Mouse (Mus musculus) lung, embryonic 15.5 days (tissue): ENCODE data around the gene Ric8b. TPM values are rescaled to one million over a fixed set of nuclear protein-coding genes. Genes with fewer than 3 reads are reported as not detected.

Experiments used
- ATAC-seq: fragments of 200-750 bp; cut with Nextera tagmentation; 2 replicates; pipeline ENCODE4 v1.8.0; 2017; ENCODE audit warnings: moderate number of reproducible peaks, borderline replicate concordance; ENCODE audit not compliant: low FRiP score, low TSS enrichment; ENCODE audit errors: extremely low read depth
- H3K27ac ChIP-seq: fragments of 300-500 bp; sonication (generic); 2 replicates; pipeline ENCODE4 v1.5.1; 2015; ENCODE audit warnings: moderate library complexity, mild to moderate bottlenecking, inconsistent platforms
- H3K27me3 ChIP-seq: fragments of 300-500 bp; sonication (generic); 2 replicates; pipeline ENCODE4 v1.6.1; 2015; ENCODE audit warnings: inconsistent platforms
- H3K36me3 ChIP-seq: fragments of 300-500 bp; sonication (generic); 2 replicates; pipeline ENCODE4 v1.6.1; 2015; ENCODE audit warnings: inconsistent platforms
- H3K4me1 ChIP-seq: fragments of 300-500 bp; sonication (generic); 2 replicates; pipeline ENCODE4 v1.6.1; 2015; ENCODE audit warnings: inconsistent platforms
- H3K4me2 ChIP-seq: fragments of 300-500 bp; sonication (generic); 2 replicates; pipeline ENCODE4 v1.6.1; 2015; ENCODE audit warnings: inconsistent platforms, mild to moderate bottlenecking, moderate library complexity
- H3K4me3 ChIP-seq: fragments of 300-500 bp; sonication (generic); 2 replicates; pipeline ENCODE4 v1.5.1; 2015; ENCODE audit warnings: mild to moderate bottlenecking, inconsistent platforms
- H3K9ac ChIP-seq: fragments of 300-500 bp; sonication (generic); 2 replicates; pipeline ENCODE4 v1.6.1; 2015; ENCODE audit warnings: inconsistent platforms
- H3K9me3 ChIP-seq: fragments of 300-500 bp; sonication (generic); 2 replicates; pipeline ENCODE4 v1.6.1; 2016; ENCODE audit warnings: inconsistent platforms
- WGBS: fragments of 180-500 bp; shearing (Covaris S2); methylation state at CpG from one replicate; pipeline ENCODE4 v1.1.7; 2015; 5-methylcytosine and 5-hydroxymethylcytosine counted together
- polyA plus RNA-seq: library from polyadenylated mRNA; unstranded; fragments of >200 nt; fragmentation: Nextera tagmentation; extraction: Ambion mirVana; gene quantifications from 2 replicates; pipeline ENCODE4 v1.2.1, GENCODE M21; 2015

Ric8b gene
- polyA plus RNA-seq, 1 experiment from 2014 or later = 20.9 TPM

DNA sequence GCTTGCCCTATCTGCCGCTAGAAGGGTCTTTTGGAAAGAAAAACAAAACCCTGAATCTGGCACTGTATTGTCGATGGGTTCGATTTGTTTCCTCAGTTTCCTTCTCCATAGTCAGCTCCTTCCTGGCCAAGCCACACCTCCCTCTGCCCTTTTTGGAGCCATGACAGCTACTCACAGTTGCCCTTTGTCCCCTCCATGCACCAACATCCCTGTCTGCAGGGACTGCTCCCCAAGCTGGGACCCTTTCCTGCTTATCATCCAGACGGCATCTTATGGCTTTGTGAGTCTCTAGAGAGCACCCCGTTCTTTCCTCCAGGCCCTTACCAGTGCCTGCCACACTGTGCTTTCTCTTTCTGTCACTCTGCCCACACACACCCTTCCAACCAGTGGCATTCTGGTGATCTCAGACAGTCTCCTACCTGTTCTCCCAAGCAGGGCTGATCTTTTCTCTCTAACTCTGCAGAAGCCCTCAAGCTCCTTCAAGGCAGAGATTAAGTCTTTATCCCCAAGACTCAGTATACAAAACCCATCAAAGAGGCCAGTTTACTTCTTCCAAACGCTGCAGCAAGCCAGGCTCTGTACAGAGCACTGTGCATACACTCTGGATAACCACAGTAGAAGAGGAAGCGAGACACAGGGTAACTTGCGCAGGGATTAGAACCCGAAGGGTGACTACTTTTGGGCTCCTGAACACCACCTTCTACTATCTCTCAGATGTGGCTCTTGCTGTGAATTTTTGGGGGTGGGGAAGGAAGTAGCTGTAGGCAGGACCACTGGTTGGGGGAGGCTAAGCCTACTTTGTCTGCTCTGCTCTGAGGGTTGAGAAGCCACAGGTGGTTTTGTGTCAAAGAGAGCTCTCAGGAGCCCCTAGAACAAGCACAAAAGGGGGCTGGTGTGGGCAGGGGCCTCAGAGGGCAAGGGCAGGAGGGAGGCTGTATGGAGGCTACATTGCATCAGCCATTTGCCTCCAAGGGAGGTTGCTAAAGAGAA lies 20.2 kb upstream of the Ric8b start:
- Histone ChIP-seq H3K4me1 (no peaks in the 10 kb centered on the region), H3K4me3 (no peak overlapping the region), H3K9ac (no peak overlapping the region), H3K9me3 (no peaks in the 10 kb centered on the region), H3K4me2 (no peak overlapping the region), H3K27me3 (no peaks in the 10 kb centered on the region), H3K36me3 (no peaks in the 10 kb centered on the region), H3K27ac (no peak overlapping the region)
- no peak for ATAC-seq
- WGBS = 58% methylated on average over 9 of the region's 9 CpGs

DNA sequence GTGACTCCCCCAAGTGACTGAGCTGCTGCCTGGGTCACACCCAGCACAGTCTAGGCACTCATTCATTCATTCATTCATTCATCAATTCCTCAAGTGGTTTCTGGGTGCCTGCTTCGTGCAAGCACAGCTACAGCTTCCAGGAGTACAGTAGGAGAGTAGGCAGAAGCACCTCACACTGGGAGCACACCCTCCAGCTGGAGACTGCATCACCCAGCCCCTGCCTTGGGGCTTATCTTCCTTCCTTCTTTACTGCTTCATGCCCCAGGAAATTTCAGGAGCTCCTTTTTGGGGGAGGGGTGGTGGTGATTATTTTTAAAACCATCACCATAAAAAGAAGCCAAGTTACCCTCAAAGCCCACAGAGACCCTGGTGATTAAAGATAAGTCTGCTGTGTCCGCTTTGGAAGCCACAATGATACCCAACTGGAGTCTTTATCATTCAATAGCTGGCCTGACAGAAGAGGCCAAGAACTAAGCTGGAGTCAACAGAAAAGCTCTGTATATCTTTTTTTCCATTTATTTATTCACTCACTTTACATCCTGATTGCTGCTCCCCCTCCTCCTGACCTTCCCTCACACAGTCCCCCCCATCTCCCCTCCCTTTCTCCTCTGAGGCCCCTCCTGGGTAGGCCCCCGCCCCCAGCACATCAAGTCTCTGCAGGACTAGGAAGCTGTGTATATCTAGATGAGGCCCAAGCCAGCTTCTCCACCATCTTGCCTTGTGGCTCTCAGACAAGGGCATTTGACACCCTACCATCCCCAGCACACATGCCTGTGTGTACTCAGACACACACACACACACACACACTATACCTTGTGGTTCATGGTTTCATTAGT lies 19.1 kb upstream of the Ric8b start:
- H3K9ac ChIP-seq = no peak overlapping the region
- 74% methylated on average over 3 of the region's 3 CpGs for WGBS
- no peak for ATAC-seq
- H3K27ac ChIP-seq = no peak overlapping the region
- no peaks in the 10 kb centered on the region for H3K36me3 ChIP-seq
- H3K9me3 ChIP-seq = no peaks in the 10 kb centered on the region
- no peaks in the 10 kb centered on the region for H3K27me3 ChIP-seq
- H3K4me3 ChIP-seq = no peak overlapping the region
- H3K4me2 ChIP-seq = no peak overlapping the region
- H3K4me1 ChIP-seq = peaks cover 3% of the 10 kb centered on the region

DNA sequence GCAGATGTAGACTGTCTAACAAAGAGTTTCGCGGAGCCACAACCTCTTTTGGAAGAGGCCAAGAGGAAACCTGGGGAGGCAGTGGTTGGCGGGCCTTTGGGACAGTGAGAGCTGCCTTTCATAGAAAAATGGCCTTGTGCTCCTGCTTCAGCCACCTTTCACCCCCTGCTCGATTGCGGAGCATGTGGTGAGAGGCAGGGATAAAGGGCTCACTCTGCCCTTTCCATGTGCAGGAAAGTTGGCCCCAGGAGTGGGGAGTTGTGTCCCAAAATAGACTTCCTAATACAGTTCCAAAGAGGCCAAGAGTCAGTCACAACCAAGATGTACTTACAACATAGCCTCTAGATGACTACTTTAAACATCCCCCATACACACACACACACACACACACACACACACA lies 15.7 kb upstream of the Ric8b start:
- no peak for ATAC-seq
- Histone ChIP-seq H3K4me3 (no peak overlapping the region), H3K4me1 (peaks cover 10% of the 10 kb centered on the region), H3K9me3 (no peaks in the 10 kb centered on the region), H3K27ac (no peak overlapping the region), H3K27me3 (no peaks in the 10 kb centered on the region), H3K4me2 (no peak overlapping the region), H3K9ac (no peak overlapping the region), H3K36me3 (no peaks in the 10 kb centered on the region)
- 74% methylated on average over 5 of the region's 5 CpGs for WGBS

DNA sequence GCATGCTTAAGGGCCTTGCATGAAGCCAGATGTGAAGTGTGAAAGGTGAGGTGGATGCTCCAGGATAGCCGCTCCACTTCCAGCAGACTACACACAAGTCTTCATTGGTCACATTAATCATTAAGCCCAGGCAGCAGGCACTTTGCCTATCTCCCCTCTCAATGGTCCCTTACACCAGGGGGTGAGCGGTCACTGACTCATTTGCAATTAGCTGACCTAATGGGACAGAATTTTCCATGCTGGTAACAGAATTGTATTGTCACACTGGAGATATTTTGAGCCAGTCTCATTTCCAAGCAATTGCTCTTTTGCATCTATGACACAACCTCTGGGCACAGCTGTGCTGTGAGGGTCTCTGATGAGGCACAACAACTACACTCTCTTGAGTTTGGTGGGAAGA lies 15.2 kb upstream of the Ric8b start:
- Histone ChIP-seq H3K4me1 (peaks cover 10% of the 10 kb centered on the region), H3K4me2 (no peak overlapping the region), H3K27ac (no peak overlapping the region), H3K4me3 (no peak overlapping the region), H3K27me3 (no peaks in the 10 kb centered on the region), H3K9me3 (no peaks in the 10 kb centered on the region), H3K9ac (no peak overlapping the region), H3K36me3 (no peaks in the 10 kb centered on the region)
- no peak; the same call in 1 of the 2 replicates for ATAC-seq
- WGBS = 60% methylated on average over 2 of the region's 2 CpGs

DNA sequence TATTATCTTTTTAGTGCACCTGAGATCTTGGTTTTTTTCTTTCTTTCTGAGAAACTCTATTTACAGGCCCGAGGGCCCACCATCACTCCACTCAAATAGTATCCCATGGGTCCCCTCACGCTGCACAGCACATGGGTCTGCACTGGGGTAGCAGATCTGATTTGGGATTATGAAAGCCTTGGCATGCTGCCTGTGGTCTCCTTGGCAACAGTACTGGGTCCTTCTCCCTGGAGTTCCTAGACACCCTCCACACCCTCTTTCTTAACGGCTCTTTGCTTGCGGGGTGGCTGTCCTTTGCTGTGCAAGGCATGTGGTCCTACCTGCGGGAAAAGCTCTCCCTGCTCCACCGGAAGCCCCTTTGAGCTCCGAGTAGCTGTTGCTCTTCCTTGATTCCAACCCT lies 14.1 kb upstream of the Ric8b start:
- no peaks in the 10 kb centered on the region for H3K9me3 ChIP-seq
- no peaks in the 10 kb centered on the region for H3K27me3 ChIP-seq
- no peaks in the 10 kb centered on the region for H3K36me3 ChIP-seq
- 0 out of 2 replicates have a peak overlapping the region, but pooled peaks have one; percentile 8 for H3K4me3 ChIP-seq
- ATAC-seq = peak; percentile 56; the same call in 1 of the 2 replicates
- 29% methylated on average over 7 of the region's 7 CpGs for WGBS
- H3K4me2 ChIP-seq = peak overlapping the region; percentile 44
- H3K27ac ChIP-seq = no peak overlapping the region
- peaks cover 10% of the 10 kb centered on the region for H3K4me1 ChIP-seq
- no peak overlapping the region for H3K9ac ChIP-seq

DNA sequence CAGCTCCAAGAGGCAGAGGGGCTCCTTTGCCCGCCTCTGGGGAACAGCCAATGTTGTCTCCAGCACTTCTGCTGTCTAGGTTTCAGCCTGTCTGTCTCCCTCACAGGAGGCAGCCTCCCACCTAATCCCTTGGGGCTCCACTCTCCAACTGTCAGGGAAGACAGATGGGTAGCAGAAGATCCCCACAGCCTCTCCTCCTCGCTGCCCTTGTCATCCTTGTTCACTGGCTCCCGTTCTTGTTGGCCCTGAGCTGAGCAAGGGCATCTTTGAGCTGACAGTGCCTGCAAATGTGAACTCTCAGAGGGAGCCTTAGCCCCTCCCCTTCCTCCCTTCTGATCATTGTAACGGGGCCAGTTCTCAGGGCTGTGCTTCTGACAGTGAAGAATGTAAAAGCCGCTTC lies 13.7 kb upstream of the Ric8b start:
- Histone ChIP-seq H3K9me3 (no peaks in the 10 kb centered on the region), H3K4me3 (peak overlapping the region; percentile 8; the same call in 1 of the 2 replicates), H3K4me1 (peaks cover 10% of the 10 kb centered on the region), H3K9ac (no peak overlapping the region), H3K4me2 (peak overlapping the region; percentile 44), H3K27ac (no peak overlapping the region), H3K36me3 (no peaks in the 10 kb centered on the region), H3K27me3 (no peaks in the 10 kb centered on the region)
- peak; percentile 36; the same call in 1 of the 2 replicates for ATAC-seq
- WGBS = 6% methylated on average over 5 of the region's 5 CpGs

DNA sequence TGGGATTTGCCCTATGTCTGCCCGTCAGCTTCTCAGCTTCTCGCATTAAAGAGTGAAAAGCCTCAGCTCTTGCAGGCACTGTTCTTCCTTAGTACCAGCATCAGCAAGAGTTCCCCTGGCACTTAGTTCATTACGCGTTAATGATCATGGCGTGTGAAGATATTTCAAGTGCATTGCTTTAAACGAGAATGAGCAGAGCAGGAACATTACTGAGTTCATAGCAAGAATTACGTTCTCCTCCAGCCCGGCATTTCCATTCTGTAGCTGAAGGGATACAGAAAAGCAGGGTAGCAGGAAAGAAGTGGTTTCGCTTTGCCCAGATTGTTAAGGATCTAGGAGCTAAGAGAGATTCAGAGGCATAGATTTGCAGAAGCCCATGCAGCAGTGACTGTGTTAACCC lies 10.5 kb upstream of the Ric8b start:
- H3K9me3 ChIP-seq = no peaks in the 10 kb centered on the region
- no peak overlapping the region for H3K27ac ChIP-seq
- ATAC-seq = no peak
- H3K27me3 ChIP-seq = no peaks in the 10 kb centered on the region
- WGBS = 76% methylated on average over 9 of the region's 9 CpGs
- no peak overlapping the region for H3K4me3 ChIP-seq
- H3K36me3 ChIP-seq = no peaks in the 10 kb centered on the region
- H3K4me1 ChIP-seq = peaks cover 10% of the 10 kb centered on the region
- no peak overlapping the region for H3K9ac ChIP-seq
- no peak overlapping the region for H3K4me2 ChIP-seq

DNA sequence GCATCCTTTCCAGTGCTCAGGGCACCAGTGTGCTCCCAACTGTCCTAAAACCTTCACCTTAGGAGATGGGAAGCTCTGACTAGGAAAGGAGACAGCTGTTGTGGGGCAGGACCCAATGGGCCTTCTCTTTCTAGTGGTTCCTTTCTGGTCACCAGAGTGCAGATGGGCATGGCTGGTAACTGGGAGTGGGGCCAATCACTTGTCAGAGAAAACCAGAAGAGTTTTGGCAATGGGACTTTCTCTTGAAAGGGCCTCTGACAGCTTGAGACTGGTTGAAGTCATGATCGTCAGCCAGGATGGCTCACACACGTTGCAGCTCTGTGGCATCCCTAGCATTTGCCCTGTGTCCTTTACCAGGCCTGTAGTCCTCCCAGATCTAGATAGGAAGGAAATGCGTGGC lies 9.4 kb upstream of the Ric8b start:
- WGBS = 80% methylated on average over 3 of the region's 3 CpGs
- H3K27me3 ChIP-seq = no peaks in the 10 kb centered on the region
- no peaks in the 10 kb centered on the region for H3K9me3 ChIP-seq
- H3K4me2 ChIP-seq = no peak overlapping the region
- no peak for ATAC-seq
- peaks cover 10% of the 10 kb centered on the region for H3K4me1 ChIP-seq
- H3K27ac ChIP-seq = no peak overlapping the region
- no peak overlapping the region for H3K9ac ChIP-seq
- H3K4me3 ChIP-seq = no peak overlapping the region
- no peaks in the 10 kb centered on the region for H3K36me3 ChIP-seq

DNA sequence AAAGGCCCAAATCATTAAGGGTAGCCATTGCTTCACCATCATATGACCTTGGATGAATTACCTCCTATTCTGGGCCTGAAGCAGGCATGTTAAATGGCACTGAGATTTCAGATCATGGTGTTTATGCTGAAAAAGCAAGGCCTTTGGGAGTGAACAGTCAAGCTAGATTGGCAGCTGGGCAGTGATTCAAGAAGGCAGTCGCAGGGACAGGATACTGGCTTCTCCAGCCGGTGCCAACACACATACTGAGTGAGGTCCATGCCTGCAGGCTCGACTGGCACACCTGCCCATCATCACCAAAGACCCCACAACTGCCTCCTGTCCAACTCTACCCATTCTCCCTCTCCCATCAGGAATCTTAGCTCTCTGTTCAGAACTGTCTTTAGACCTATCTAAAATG lies 8.9 kb upstream of the Ric8b start:
- Histone ChIP-seq H3K27me3 (no peaks in the 10 kb centered on the region), H3K27ac (no peak overlapping the region), H3K9ac (no peak overlapping the region), H3K9me3 (no peaks in the 10 kb centered on the region), H3K4me2 (no peak overlapping the region), H3K4me3 (no peak overlapping the region), H3K4me1 (peaks cover 6% of the 10 kb centered on the region), H3K36me3 (no peaks in the 10 kb centered on the region)
- 88% methylated on average over 3 of the region's 3 CpGs for WGBS
- no peak for ATAC-seq

DNA sequence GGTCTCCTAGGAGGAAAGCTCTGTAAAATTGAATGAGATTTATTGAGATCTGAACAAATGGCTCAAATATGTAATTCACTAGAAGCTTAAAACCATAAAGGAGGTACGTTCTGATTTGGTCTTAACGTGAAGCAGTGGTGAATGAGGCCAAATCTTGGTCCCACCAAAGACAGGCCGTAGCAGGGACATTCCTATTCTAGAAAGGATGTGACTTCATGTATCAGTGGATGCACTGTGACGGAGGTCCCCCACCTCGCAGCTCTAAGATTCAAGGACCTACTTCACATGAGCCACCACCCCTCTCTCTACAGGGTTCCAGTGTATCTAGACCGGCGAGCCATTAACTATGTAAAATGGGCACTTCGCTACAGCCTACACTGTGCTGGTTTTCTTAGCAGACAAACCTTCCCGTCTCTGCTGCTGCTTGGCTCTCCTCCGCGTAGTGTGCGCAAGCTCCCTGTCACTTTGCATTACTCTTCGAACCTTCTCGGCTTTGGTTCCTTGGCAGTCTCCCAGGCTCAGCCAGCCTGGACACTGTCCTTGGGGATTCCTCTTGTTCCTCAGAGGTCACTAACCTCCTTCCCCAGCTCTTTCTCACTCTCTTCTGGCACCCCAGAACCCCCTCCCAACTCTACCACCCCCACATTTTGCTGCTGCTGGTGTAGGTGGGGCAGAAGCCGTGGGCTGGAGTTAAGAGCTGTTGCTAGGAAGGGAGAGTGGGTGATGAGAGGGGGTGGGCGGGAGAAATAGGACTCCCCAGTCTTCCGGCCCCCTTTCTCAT lies 8.2 kb upstream of the Ric8b start:
- ATAC-seq = 0 out of 2 replicates have a peak, but pooled peaks have one; percentile 19
- no peak overlapping the region for H3K27ac ChIP-seq
- no peak overlapping the region for H3K4me3 ChIP-seq
- H3K9ac ChIP-seq = no peak overlapping the region
- no peak overlapping the region for H3K4me2 ChIP-seq
- H3K27me3 ChIP-seq = no peaks in the 10 kb centered on the region
- H3K36me3 ChIP-seq = no peaks in the 10 kb centered on the region
- 71% methylated on average over 17 of the region's 17 CpGs for WGBS
- no peaks in the 10 kb centered on the region for H3K4me1 ChIP-seq
- H3K9me3 ChIP-seq = no peaks in the 10 kb centered on the region

DNA sequence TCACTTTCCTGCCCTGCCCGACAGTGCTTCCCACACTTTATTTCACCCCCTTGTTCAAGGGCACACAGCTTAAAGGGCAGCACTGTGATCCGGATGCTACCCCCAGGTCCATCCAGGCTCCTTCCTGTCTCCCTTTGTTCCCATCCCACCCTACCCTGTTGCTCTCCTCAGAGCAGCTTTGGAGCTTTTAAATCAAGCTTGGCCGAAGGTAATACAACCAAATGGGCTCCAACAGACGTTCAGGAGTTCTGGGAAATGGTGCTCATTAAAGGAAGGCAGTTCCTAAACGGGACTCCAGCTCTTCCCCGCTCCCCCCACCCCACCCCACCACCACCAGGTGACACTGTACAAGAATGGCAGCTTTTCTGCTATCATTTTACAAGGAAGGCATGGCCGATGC lies 7.2 kb upstream of the Ric8b start:
- Histone ChIP-seq H3K4me1 (no peaks in the 10 kb centered on the region), H3K4me3 (no peak overlapping the region), H3K27me3 (no peaks in the 10 kb centered on the region), H3K9ac (no peak overlapping the region), H3K9me3 (no peaks in the 10 kb centered on the region), H3K27ac (no peak overlapping the region), H3K36me3 (no peaks in the 10 kb centered on the region), H3K4me2 (no peak overlapping the region)
- ATAC-seq = no peak
- WGBS = 57% methylated on average over 7 of the region's 7 CpGs
